Mouse (Mus musculus) midbrain, embryonic 10.5 days (tissue): ENCODE data around the gene Arfgef2. TPM values are rescaled to one million over a fixed set of nuclear protein-coding genes. Genes with fewer than 3 reads are reported as not detected.
A peak's percentile ranks its signal among the peaks of the same experiment; 100 is the strongest.

Experiments
- DNase-seq: peaks from one replicate; pipeline ENCODE4 v3.0.0-alpha.2; 2017; ENCODE audit warnings: low spot score
- H3K27ac ChIP-seq: fragments of 300-500 bp; sonication (generic); replicated peaks from 2 replicates; pipeline ENCODE4 v1.5.1; 2016; ENCODE audit warnings: mild to moderate bottlenecking
- H3K27me3 ChIP-seq: fragments of 300-500 bp; sonication (generic); 2 replicates; pipeline ENCODE4 v1.6.1; 2016; ENCODE audit warnings: low read depth, mild to moderate bottlenecking; ENCODE audit not compliant: poor library complexity, severe bottlenecking
- H3K36me3 ChIP-seq: fragments of 300-500 bp; sonication (generic); 2 replicates; pipeline ENCODE4 v1.6.1; 2016; ENCODE audit warnings: mild to moderate bottlenecking, moderate library complexity
- H3K4me1 ChIP-seq: fragments of 300-500 bp; sonication (generic); 2 replicates; pipeline ENCODE4 v1.6.1; 2016
- H3K4me3 ChIP-seq: fragments of 300-500 bp; sonication (generic); 2 replicates; pipeline ENCODE4 v1.5.1; 2016; ENCODE audit warnings: mild to moderate bottlenecking, moderate library complexity
- H3K9me3 ChIP-seq: fragments of 300-500 bp; sonication (generic); replicated peaks from 2 replicates; pipeline ENCODE4 v1.6.1; 2016; ENCODE audit warnings: mild to moderate bottlenecking
- WGBS: fragments of 180-500 bp; shearing (Covaris S2); methylation state at CpG from one replicate; pipeline ENCODE4 v1.1.7; 2016; 5-methylcytosine and 5-hydroxymethylcytosine counted together
- polyA plus RNA-seq: library from polyadenylated mRNA; unstranded; fragments of >200 nt; fragmentation: Nextera tagmentation; extraction: Ambion mirVana; gene quantifications from 2 replicates; pipeline ENCODE4 v1.2.1, GENCODE M21; 2016

Gene Arfgef2
- polyA plus RNA-seq, 1 experiment from 2014 or later = 4.2 TPM

- H3K9me3 ChIP-seq = no peaks in the 10 kb centered on the region
- H3K4me3 ChIP-seq = no peak overlapping the region
- no peaks in the 10 kb centered on the region for H3K27me3 ChIP-seq
- H3K4me1 ChIP-seq = no peaks in the 10 kb centered on the region
- H3K27ac ChIP-seq = no peak overlapping the region
- no peak for DNase-seq
- WGBS = 84% methylated on average over 4 of the region's 4 CpGs
- H3K36me3 ChIP-seq = peaks cover 21% of the 10 kb centered on the region
Observed at GRCm38 (mm10) chr2:166834796-166835195, 29.4 kb downstream of the Arfgef2 start.

- Histone ChIP-seq H3K4me1 (no peaks in the 10 kb centered on the region), H3K4me3 (no peak overlapping the region), H3K9me3 (no peaks in the 10 kb centered on the region), H3K27ac (no peak overlapping the region), H3K27me3 (no peaks in the 10 kb centered on the region), H3K36me3 (peaks cover 21% of the 10 kb centered on the region)
- 80% methylated on average over 5 of the region's 5 CpGs for WGBS
- DNase-seq = no peak
Observed at GRCm38 (mm10) chr2:166835581-166835980, 30.2 kb downstream of the Arfgef2 start.

GRCm38 (mm10) chr2:166841813-166842212 lies 36.4 kb downstream of the Arfgef2 start:
- H3K27me3 ChIP-seq = no peaks in the 10 kb centered on the region
- no peak overlapping the region for H3K4me3 ChIP-seq
- peaks cover 4% of the 10 kb centered on the region; the same call in 1 of the 2 replicates for H3K4me1 ChIP-seq
- H3K27ac ChIP-seq = 0 out of 2 replicates have a peak overlapping the region, but pooled peaks have one; percentile 46
- DNase-seq = no peak
- 88% methylated on average over 4 of the region's 4 CpGs for WGBS
- H3K36me3 ChIP-seq = peaks cover 35% of the 10 kb centered on the region
- no peaks in the 10 kb centered on the region for H3K9me3 ChIP-seq

GRCm38 (mm10) chr2:166850691-166851090 lies 45.3 kb downstream of the Arfgef2 start:
- Histone ChIP-seq H3K27ac (no peak overlapping the region), H3K4me1 (no peaks in the 10 kb centered on the region; the same call in 1 of the 2 replicates), H3K36me3 (peaks cover 71% of the 10 kb centered on the region), H3K9me3 (peaks cover 7% of the 10 kb centered on the region; the same call in 1 of the 2 replicates), H3K27me3 (no peaks in the 10 kb centered on the region), H3K4me3 (no peak overlapping the region)
- 90% methylated on average over 11 of the region's 11 CpGs for WGBS
- no peak for DNase-seq

- 93% methylated on average over 7 of the region's 7 CpGs for WGBS
- Histone ChIP-seq H3K4me1 (no peaks in the 10 kb centered on the region), H3K36me3 (peaks cover 75% of the 10 kb centered on the region), H3K27ac (no peak overlapping the region), H3K27me3 (no peaks in the 10 kb centered on the region), H3K9me3 (peaks cover 7% of the 10 kb centered on the region; the same call in 1 of the 2 replicates), H3K4me3 (no peak overlapping the region)
- DNase-seq = no peak
Observed at GRCm38 (mm10) chr2:166852270-166852669, 46.9 kb downstream of the Arfgef2 start.

- WGBS = 97% methylated on average over 8 of the region's 8 CpGs
- no peak for DNase-seq
- Histone ChIP-seq H3K4me3 (no peak overlapping the region), H3K27ac (no peak overlapping the region), H3K4me1 (no peaks in the 10 kb centered on the region), H3K27me3 (no peaks in the 10 kb centered on the region), H3K9me3 (peaks cover 7% of the 10 kb centered on the region; the same call in 1 of the 2 replicates), H3K36me3 (peaks cover 95% of the 10 kb centered on the region)
Observed at GRCm38 (mm10) chr2:166855771-166856170, 50.4 kb downstream of the Arfgef2 start.

- Histone ChIP-seq H3K36me3 (peaks cover 94% of the 10 kb centered on the region), H3K9me3 (peaks cover 7% of the 10 kb centered on the region; the same call in 1 of the 2 replicates), H3K27me3 (no peaks in the 10 kb centered on the region), H3K4me3 (no peak overlapping the region), H3K27ac (no peak overlapping the region), H3K4me1 (no peaks in the 10 kb centered on the region)
- DNase-seq = no peak
- 83% methylated on average over 6 of the region's 6 CpGs for WGBS
Observed at GRCm38 (mm10) chr2:166856366-166856765, 51.0 kb downstream of the Arfgef2 start.

- Histone ChIP-seq H3K9me3 (peaks cover 5% of the 10 kb centered on the region; the same call in 1 of the 2 replicates), H3K4me3 (no peak overlapping the region), H3K36me3 (peaks cover 94% of the 10 kb centered on the region), H3K27ac (no peak overlapping the region), H3K4me1 (no peaks in the 10 kb centered on the region), H3K27me3 (no peaks in the 10 kb centered on the region)
- WGBS = 92% methylated on average over 2 of the region's 2 CpGs
- DNase-seq = no peak
Observed at GRCm38 (mm10) chr2:166857118-166857517, 51.7 kb downstream of the Arfgef2 start.

GRCm38 (mm10) chr2:166859214-166859613 lies 53.8 kb downstream of the Arfgef2 start:
- peaks cover 83% of the 10 kb centered on the region for H3K36me3 ChIP-seq
- no peak for DNase-seq

GRCm38 (mm10) chr2:166862505-166862904 lies 57.1 kb downstream of the Arfgef2 start:
- H3K36me3 ChIP-seq = peaks cover 86% of the 10 kb centered on the region
- H3K4me3 ChIP-seq = no peak overlapping the region
- no peaks in the 10 kb centered on the region for H3K9me3 ChIP-seq
- DNase-seq = no peak
- 78% methylated on average over 3 of the region's 3 CpGs for WGBS
- H3K27ac ChIP-seq = no peak overlapping the region
- no peaks in the 10 kb centered on the region for H3K27me3 ChIP-seq
- H3K4me1 ChIP-seq = no peaks in the 10 kb centered on the region

More at GRCm38 (mm10) chr2:166859214-166859613, 53.8 kb downstream of the Arfgef2 start:
- Histone ChIP-seq H3K4me1 (no peaks in the 10 kb centered on the region), H3K27ac (no peak overlapping the region), H3K27me3 (no peaks in the 10 kb centered on the region), H3K4me3 (no peak overlapping the region), H3K9me3 (no peaks in the 10 kb centered on the region)
- 90% methylated on average over 7 of the region's 7 CpGs for WGBS

- 93% methylated on average over 10 of the region's 10 CpGs for WGBS
- Histone ChIP-seq H3K27ac (no peak overlapping the region), H3K4me1 (no peaks in the 10 kb centered on the region), H3K36me3 (peaks cover 87% of the 10 kb centered on the region), H3K9me3 (no peaks in the 10 kb centered on the region), H3K27me3 (no peaks in the 10 kb centered on the region), H3K4me3 (no peak overlapping the region)
- no peak for DNase-seq
Observed at GRCm38 (mm10) chr2:166865476-166865875, 60.1 kb downstream of the Arfgef2 start.

GRCm38 (mm10) chr2:166870271-166870865 lies 65.0 kb downstream of the Arfgef2 start:
- Histone ChIP-seq H3K9me3 (no peaks in the 10 kb centered on the region), H3K36me3 (peaks cover 88% of the 10 kb centered on the region), H3K4me3 (no peak overlapping the region), H3K27me3 (no peaks in the 10 kb centered on the region), H3K27ac (no peak overlapping the region; the same call in 1 of the 2 replicates), H3K4me1 (no peaks in the 10 kb centered on the region)
- WGBS = 93% methylated on average over 20 of the region's 20 CpGs
- no peak for DNase-seq

GRCm38 (mm10) chr2:166870899-166871298 lies 65.5 kb downstream of the Arfgef2 start:
- Histone ChIP-seq H3K4me1 (no peaks in the 10 kb centered on the region), H3K9me3 (no peaks in the 10 kb centered on the region), H3K27me3 (no peaks in the 10 kb centered on the region), H3K27ac (no peak overlapping the region), H3K4me3 (no peak overlapping the region), H3K36me3 (peaks cover 88% of the 10 kb centered on the region)
- DNase-seq = no peak
- 91% methylated on average over 10 of the region's 10 CpGs for WGBS
